Mouse (Mus musculus) frontal cortex, postnatal 14 days (tissue): ENCODE data around the gene Ssc4d.

Source experiments
- DNase-seq, 2 experiments: peaks; one replicate each; pipeline ENCODE4 v3.0.0; 2022; ENCODE audit warnings: low spot score in 2 of 2

Gene Ssc4d

DNA sequence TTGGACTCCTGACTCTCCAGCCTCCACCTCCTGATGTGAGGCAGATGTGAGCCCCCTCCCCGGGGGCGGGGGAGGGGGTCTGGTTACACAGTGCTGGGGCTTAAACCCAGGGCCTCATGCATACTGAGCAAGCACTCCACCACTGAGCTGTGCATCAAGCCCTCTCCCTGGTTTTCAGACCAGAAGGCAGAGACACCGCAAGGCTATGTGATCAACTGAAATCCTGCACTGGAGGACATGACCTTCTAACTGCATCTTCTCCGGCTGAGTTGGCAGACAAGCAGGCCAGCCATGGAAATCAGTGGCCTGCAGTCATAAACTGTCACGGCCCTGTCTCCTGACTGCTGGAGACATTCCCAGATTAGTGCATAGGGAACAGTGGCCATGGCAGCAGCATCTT lies 33.7 kb downstream of the Ssc4d start:
- no peak for DNase-seq

DNA sequence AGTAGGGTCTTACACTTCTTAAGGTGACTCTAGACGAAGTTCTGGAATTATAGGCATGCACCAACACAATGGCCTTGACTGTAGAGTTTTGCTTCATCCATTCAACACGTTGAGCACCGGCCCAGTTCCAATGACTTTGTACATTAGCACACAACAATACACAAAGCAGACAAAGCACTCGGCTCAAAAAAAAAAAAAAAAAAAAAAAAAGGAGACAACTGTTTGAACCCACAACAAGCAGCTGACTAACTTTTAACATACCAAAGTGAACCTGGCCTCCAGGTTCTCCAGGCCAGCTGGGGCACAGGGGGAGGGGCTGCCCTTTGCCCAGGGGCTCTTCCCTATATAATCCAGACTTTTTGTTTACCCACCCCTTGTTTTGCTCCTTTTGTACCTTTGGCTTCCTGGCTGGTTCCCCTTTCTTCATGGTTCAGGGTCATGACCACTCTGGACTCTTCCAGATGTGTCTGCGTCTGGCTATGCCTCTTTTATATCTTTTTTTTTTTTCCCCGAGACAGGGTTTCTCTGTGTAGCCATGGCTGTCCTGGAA lies 38.6 kb downstream of the Ssc4d start:
- DNase-seq: no peak

DNA sequence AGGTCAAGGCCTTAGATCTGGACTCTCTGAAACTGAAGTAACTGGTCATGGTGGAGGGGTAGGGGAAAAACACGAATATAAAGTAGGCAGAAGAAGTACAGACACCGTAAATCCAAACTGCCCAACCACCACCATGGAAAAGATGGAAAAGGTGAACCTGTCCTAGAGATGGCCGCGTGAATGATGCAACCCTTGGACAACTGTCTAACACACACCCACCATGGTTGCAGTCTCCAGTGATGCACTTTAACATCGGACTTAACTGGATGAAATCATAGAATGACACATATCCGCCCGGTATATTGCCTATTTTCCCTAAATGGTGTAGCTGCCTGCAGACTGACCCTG lies 39.2 kb downstream of the Ssc4d start:
- DNase-seq: no peak

DNA sequence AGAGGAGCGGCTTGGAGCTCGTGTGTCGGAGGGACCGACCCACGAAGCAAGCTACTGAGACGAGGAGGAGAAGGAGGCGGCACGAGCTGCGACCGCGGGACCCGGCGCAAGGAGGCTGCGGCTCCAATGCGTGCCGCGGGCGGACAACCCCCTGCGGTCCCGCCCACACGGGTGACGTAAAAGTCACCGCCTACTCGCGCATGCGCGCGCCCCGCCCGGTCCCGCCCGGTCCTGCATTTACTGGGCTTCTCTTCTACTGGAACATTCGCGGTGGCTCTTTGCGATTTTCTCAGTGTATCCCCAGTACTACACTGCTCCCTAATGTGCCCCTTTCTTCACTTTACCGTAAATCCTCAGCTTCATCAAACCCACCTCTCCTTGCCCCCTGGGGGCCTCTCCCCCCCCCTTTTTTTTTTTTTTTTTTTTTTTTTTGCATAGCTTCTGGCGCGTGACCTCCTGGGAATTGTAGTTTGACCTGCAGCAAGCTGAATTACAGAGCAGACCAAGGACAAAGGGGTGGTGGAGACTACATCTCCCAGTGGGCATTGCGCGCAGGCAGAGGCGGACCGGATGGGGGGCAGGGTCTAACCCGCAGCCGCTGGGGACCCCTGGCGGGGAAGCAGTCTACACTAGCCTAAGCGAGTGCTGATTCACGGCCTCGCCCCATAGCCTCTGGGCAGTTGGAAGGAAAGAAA lies 39.7 kb downstream of the Ssc4d start, which contains the start of gene Ywhag:
Ywhag (minus strand) TSS at position 136 of the 695 bp plus-strand sequence.
- peak; percentile 93 to 95 for DNase-seq

DNA sequence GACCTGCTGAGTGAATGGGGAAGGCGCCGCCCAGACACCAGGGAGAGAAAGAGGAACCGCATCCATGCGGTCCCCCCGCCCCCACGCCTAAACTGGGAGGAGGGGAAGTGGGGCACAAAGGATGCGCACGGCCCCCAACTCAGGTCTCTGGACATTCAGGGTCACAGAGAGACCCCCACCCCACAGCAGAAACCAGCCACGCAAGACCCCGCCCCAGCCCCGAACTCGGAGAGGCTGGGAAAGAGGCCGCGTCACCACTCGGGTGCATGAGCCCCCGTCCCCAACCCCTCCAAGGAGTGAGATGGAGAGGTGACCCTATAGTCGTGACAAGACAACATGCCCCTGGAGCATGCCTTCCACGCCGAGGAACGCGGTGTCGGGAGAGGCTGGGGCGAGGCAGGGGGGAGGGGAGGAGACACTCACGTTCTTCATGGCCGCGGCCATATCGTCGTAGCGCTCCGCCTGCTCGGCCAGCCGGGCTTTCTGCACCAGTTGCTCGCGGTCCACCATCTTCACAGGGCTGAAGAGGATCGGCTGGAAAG lies 40.4 kb downstream of the Ssc4d start:
- peak; percentile 69 to 71 for DNase-seq

DNA sequence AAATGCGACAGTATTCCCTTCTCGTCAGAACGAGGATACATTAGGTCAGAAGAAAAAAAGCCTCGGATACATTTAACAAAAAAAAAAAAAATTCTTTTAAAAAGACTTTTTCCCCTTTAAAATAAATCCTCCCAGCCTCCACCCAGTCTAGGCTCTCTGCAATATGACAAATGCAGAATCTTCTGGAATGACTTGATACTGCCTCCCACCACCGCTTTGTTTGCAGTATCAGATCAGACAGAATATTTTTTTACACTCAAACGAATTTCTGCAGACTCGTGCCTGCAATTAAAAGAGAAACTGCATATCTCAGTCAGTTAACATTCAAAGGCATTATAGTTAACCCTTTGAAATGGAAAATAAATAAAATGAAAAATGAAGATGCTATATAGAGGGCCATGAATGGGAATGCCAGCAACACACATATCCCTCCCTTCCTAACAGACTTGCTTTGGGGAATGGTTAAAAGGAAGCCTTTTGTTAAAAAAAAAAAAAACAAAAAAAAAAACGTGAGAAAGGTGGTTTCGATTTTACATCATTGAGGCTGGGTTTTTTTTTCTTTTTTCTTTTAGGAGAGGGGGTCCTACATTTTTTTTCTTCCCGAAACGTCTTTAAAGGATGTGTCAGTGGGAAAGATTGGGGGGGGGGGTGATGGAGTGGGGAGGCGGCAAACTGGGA lies 41.0 kb downstream of the Ssc4d start:
- no peak for DNase-seq

DNA sequence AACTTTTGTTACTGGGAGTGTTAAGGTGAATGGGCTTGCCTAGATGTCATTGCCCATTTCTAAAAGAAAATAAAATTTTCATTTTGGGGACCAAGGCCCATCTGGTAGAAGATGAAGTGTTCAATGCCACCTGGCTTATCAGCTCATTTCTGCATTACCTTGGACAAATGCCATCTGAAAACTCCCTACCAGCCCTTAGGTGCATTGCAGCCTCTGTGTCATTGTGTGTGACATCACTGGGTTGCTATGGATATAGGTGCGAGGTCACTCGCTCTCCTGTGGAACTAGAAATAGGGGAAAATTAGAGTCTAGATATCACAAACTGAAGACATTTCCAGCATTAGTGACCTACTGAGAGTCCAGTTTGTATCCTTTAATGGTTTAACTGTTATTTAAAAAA lies 42.0 kb downstream of the Ssc4d start:
- DNase-seq: no peak

DNA sequence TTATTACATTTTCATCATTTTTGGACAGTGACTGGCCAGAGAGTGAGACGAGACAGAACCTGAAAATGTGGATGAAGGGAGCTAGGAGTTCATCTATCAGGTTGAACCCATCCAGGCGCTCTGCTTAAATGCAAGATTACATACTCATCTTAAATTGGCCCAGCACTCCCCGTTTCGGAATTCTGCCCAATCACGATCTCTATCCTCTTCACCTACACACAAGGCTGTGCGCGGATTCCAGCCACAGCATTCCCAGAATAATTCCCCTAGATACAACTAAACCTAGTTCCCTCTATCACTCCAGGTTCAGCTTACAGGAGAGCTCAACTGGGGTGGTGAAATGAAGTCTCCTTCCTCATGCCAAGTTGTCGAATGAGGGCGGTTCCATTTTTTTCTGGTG lies 42.8 kb downstream of the Ssc4d start:
- no peak for DNase-seq

DNA sequence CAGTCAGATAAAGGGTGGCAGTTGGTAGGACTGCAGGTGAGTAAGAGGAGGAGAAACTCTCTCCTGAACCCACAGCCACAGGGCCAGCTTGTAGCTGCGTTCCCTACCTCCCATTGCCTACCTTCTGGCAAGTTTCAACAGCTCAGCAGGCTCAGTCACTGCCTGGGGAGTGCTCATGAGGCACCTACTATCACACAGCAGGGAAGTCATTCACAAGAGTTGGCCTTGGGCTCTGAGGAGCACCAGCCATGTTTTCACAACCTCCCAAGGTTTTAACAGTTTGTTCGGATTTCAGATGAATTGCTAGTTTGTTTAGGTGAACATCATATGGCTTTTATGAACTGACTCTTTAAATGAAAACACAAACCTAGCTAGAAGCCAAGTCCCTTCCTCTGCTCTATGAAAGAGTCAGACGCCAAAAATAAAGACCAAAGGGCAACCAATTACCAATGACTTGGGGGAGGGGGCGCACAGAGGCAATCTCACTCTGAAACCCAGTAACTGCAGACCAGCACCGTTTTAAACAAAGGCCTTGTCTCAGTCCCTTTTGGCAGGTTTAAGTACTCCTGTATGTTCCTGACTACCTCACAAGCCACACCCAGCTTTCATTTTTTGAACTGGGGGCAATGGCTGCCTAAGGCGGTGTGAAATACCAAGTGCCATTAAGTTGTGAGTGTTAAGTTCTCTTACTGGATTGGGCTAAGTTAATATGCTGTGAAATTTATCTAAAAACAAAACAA lies 44.5 kb downstream of the Ssc4d start:
- no peak for DNase-seq

DNA sequence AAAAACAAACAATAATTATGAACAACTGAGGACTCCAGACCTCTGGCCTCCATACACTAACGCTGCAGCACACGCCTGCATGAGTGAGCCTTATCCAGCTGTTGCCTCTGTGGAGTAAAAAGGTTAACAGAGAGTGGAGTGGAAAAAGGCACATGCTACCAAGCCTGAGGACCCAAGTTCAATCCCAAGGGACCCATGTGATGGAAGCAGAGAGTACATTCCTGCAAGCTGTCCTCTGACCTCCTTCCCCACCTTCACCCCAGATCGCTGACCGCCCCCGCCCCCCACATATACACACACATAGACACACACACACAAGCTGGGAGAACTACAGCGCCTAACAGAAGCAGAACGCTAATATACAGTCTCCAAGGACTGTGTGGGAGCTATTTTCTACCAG lies 50.4 kb downstream of the Ssc4d start:
- no peak for DNase-seq

DNA sequence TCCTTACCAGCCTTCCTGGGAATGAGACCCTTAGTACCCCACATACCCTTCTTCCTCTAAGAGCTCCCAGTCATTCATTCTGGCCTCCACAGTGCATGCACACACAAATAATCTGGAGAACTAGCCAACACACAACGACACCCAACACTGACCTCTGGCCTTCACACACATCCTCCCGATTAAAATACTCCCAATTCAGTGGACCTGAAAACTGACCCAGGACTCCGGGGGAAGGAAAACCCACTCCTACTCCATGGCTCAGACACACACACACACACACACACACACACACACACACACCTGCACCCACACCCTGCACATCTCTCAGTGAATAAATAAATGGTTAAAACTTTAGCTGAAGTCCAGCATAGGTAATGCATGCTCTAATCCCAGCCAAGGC lies 54.4 kb downstream of the Ssc4d start:
- DNase-seq: no peak

DNA sequence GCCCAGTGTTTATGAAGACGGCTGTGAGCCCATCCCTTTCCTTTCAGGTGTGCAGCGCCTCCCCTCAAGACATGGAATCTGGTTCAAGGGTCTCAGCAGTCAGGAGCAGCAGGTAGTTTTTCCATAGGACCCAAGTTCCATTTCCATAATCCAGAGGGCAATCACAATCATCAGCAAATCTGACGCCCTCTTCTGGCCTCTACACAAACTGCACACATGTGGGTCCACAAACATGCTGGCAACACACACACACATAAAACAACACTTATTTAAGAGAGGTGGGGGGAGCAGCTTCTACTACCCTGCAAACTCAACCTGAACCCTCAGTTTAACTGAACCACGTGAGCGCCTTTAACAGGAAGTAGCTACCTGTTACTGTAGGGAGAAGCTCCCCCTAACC lies 55.7 kb downstream of the Ssc4d start:
- no peak for DNase-seq

DNA sequence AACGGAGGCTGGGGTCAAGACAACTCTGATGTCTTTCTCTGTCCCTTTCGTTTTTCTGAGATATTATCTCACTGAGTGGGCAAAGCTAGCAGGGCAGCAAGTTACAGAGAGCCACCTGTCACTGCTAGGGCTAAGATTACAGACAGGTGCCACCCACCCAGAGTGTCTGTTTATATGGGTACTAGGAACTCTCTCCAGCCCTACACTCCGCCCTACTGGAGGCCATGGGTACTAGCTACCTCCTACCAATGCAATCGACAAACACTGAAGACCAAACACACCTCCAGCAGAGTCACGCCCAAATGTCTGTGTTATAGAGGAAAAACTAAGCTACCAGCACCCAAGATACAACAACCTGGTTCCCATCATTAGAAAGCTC lies 56.3 kb downstream of the Ssc4d start:
- no peak for DNase-seq

DNA sequence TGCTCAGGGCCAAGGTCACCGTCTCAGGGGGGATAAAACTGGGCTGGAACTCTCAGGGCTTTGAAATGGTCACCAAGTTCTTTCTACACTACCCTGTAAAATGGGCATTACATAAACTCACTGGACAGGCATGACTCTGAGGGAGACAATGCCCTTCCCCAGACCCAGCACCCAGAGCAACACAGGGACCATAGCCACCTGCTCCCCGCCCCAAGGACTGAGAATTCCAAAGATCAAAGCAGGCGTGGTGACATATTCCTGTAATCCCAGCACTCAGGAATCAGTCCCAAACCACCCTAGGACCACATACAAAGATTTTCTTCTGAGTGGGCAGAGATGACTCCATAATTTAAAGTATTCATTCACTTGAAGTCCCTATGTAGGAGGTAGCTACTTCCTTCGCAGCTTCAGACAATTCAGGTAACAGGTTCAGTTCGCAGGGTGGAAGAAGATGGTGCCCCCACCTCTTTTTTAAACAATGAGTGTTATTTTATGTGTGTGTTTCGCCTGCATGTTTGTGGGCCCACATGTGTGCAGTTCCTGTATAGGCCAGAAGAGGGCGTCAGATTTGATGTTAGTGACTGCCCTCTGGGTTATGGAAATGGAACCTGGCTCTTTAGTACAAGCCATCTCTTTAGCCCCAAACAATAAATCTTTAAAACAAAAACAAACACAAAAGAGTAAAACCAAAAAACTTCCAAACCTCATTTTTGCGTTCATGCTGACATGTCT lies 56.8 kb downstream of the Ssc4d start:
- no peak for DNase-seq

DNA sequence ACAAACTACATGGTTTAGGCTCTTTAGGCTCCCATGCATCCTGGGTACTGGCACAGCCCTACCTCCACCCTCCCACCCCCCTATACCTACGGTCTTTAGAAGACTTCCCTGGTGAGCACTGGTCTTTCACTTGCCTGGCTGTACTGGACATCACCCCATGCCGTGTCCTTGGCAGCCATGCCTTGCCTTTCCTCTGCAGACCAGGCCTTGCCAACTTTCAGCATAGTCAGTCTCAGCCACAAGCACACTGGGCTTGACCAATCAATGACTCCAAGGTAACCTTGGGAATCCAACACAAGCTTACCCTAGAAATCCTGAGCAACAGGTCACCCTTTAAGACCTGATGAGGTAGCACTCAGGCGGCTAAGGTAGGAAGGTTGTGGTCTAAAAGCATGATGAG lies 57.7 kb downstream of the Ssc4d start:
- DNase-seq: no peak

DNA sequence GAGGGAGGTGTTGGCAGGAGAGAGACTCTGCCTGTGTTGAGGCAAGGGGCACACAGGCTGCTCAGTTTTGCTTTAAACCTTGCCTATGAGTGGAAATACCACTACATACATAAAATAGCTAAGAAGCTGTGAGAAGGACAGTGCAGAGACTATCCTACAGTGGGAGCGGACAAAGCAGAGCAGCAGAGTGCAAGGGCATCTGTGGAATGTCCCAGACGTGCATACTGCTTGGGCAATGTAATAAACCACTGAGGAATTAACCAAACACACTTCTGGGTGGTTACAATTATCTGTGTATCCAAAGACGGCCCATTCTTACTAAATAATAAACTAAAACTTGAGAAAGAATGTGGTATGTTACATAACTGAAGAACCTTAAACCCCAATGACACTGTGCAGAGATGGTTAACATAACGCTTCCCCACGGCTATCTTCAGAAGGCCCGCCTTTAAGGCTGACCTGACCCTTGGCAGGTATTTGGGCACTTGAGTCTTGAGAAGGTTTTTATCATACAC lies 58.2 kb downstream of the Ssc4d start:
- no peak for DNase-seq

DNA sequence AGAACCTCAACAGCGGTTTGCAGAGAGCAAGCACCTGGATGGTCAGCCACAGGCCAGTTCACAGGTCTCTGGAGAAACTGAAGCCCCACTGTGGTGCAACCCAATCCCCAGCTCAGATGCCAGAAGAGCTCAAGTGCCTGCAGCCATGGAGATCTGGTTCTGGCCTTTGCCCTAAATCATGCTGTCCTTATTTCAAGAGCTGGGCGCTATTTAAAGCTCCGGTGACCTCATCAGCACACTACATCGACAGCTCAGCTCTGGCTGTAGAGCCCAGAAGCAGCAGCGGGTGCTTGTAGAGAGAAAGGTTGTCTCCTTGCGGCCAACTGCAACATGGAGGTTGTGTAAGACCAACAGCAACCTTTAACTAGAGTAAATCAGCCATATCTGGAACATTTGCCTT lies 60.2 kb downstream of the Ssc4d start:
- DNase-seq: no peak

DNA sequence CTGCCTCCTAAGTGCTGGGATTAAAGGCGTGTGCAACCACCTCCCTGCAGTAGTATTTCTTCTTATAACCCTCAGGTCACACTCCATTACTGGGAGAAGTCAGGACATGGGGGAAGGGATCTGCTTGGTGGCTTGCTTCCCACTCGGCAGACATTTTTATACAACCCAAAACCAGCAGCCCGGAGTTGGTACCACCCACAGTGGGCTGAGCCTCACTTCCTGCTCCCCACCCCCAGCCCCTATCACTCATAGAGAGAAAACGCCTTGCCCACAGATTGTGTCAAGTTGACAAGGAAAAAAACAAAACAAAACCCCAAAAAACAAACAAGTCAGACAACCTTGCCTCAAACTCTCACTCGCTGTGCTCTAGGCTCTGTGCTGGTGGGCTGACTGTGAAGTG lies 61.1 kb downstream of the Ssc4d start:
- no peak for DNase-seq

DNA sequence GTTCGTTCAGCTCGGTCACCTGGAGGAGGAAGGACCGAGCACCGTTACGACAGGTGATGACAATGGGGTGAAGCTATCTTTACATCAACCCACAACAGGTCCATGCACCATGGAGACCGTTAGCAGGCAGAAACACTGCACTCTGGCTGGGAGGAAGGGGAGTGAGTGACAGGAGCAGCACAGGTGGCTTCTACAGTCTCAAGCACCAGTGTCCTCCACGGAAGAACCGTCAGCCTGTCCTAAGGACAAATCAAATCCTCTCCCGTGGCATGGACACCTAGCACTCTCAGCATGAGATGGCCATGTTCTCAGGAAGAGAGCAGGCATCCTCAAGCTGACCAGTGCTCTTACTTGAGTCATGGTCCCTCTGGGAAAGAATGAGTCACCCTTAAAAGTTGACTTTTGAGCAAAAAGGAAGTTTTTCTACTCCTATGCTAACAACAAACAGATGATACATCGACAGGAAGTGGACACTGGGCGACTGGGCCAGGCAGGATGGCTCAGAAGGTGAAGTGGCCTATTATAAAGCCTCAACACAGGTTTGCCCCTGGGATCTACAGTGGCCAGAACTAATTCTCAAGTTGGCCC lies 62.6 kb downstream of the Ssc4d start:
- DNase-seq: no peak

DNA sequence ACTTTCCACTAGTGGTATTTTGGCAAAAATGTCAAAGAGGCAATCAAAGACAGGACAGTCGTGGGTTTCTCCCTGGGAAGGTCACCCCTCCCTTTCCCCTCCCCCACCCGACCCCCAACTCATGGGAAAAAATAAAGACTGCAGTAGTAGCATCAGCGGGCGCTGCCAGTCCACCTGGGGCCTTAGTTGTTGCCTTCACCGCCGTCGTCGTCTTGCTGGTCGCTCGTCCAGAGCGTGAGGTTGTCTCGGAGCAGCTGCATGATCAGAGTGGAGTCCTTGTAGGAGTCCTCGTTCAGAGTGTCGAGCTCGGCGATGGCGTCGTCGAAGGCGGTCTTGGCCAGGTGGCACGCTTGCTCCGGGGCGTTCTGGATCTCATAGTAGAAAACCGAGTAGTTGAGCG lies 63.5 kb downstream of the Ssc4d start:
- DNase-seq: no peak
